In genomic region chr11:87126281-87126823, GRCm38 (mm10) we compare ENCODE assay signal across 8 mouse cellular contexts. TPM values are rescaled to one million over a fixed set of nuclear protein-coding genes. Genes with fewer than 3 reads are reported as not detected.
A peak's percentile ranks its signal among the peaks of the same experiment; 100 is the strongest.
DNase-seq lines count a peak whose midpoint lies in the region; ATAC-seq and TF ChIP-seq lines count a peak whose summit lies in the region.

No protein-coding gene starts in this region.

- peak overlapping the region; percentile 79 for H3K9ac ChIP-seq in heart, embryonic 11.5 days (ENCODE audit: low read depth, low read length)
- peak overlapping the region; percentile 75 for H3K9ac ChIP-seq in ES-E14 (ENCODE audit: insufficient read depth, low read depth, low read length, poor library complexity, severe bottlenecking)
- H3K9ac ChIP-seq in heart, embryonic 14.5 days (ENCODE audit: low read length) = peak overlapping the region; percentile 89

- peak overlapping the region; percentile 71 for H3K4me2 ChIP-seq in heart, embryonic 11.5 days
- peak overlapping the region; percentile 79 for H3K4me2 ChIP-seq in heart, embryonic 14.5 days (ENCODE audit: low read length)

- intact Hi-C loops in heart, postnatal 25 days (cut with DNase I) = loop anchor here (2.0 kb wide), 1 partner anchor 18 kb away; the partner anchor contains the start of genes Prr11 and Ska2

- 2% methylated on average over 12 of the region's 12 CpGs for WGBS in heart, embryonic 11.5 days (ENCODE audit: insufficient replicate concordance)
- WGBS in heart, embryonic 14.5 days = 1% methylated on average over 12 of the region's 12 CpGs
- 11% methylated on average over 11 of the region's 12 CpGs for WGBS in macrophage (ENCODE audit: missing documents)

- no peak for DNase-seq in heart, postnatal 25 days (ENCODE audit: low spot score)
- DNase-seq in ES-E14 (ENCODE audit: low read depth, low spot score) = no peak
- DNase-seq in right cerebral cortex, postnatal 25 days = no peak
- no peak for DNase-seq in thymus, postnatal 0 days (ENCODE audit: low spot score)
- no peak for DNase-seq in adrenal gland, adult 8-10 months

- H3K27me3 ChIP-seq in heart, embryonic 11.5 days (ENCODE audit: control insufficient read depth, insufficient read depth, low read length) = no peaks in the 10 kb centered on the region
- no peaks in the 10 kb centered on the region for H3K27me3 ChIP-seq in heart, embryonic 14.5 days (ENCODE audit: control insufficient read depth, insufficient read depth, low read length)

- H3K9me3 ChIP-seq in heart, embryonic 11.5 days (replicated peaks; ENCODE audit: control insufficient read depth, low read length) = no peaks in the 10 kb centered on the region
- no peaks in the 10 kb centered on the region for H3K9me3 ChIP-seq in ES-E14 (ENCODE audit: control insufficient read depth, insufficient read depth, low read depth, low read length)
- no peaks in the 10 kb centered on the region for H3K9me3 ChIP-seq in heart, embryonic 14.5 days (ENCODE audit: control insufficient read depth, low read length)

- H3K79me2 ChIP-seq in macrophage (ENCODE audit: inconsistent target) = peaks cover 20% of the 10 kb centered on the region

- H3K4me3 ChIP-seq in heart, embryonic 11.5 days (ENCODE audit: low read depth, low read length) = peak overlapping the region; percentile 79
- H3K4me3 ChIP-seq in ES-E14 (ENCODE audit: insufficient read depth in 1 of 2, low read depth in 1 of 2, low read length in 2 of 2, poor library complexity in 1 of 2, severe bottlenecking in 1 of 2) = peak overlapping the region; percentile 87 to 99
- H3K4me3 ChIP-seq in heart, embryonic 14.5 days (ENCODE audit: control insufficient read depth in 1 of 2, insufficient read depth in 1 of 2, low read depth in 1 of 2, low read length in 2 of 2) = peak overlapping the region; percentile 91 to 96
- peak overlapping the region; percentile 51 for H3K4me3 ChIP-seq in macrophage (ENCODE audit: inconsistent target)

- peaks cover 19% of the 10 kb centered on the region for H3K36me3 ChIP-seq in heart, embryonic 11.5 days (ENCODE audit: control insufficient read depth, insufficient read depth, low read length)
- H3K36me3 ChIP-seq in ES-E14 (ENCODE audit: control insufficient read depth, insufficient read depth, low read length, poor library complexity, severe bottlenecking) = peaks cover 19% of the 10 kb centered on the region
- H3K36me3 ChIP-seq in heart, embryonic 14.5 days (ENCODE audit: control insufficient read depth, insufficient read depth, low read length) = peaks cover 52% of the 10 kb centered on the region
- H3K36me3 ChIP-seq in macrophage (ENCODE audit: inconsistent target) = no peaks in the 10 kb centered on the region

- in situ Hi-C loops in ES-E14 (cut with MboI; ENCODE audit: low sequenced_read_pairs in 2 of 2, unreplicated experiment in 2 of 2) = no loop called here

- ATAC-seq in heart, embryonic 11.5 days (replicated peaks; ENCODE audit: insufficient number of reproducible peaks, low FRiP score, low TSS enrichment) = no peak
- ATAC-seq in heart, embryonic 14.5 days (ENCODE audit: insufficient number of reproducible peaks, insufficient read depth, low FRiP score, low read depth) = no peak

- H3K27ac ChIP-seq in heart, embryonic 11.5 days (ENCODE audit: low read depth, low read length) = peak overlapping the region; percentile 84
- peak overlapping the region; percentile 45; the same call in 1 of the 2 replicates for H3K27ac ChIP-seq in ES-E14 (ENCODE audit: insufficient read depth, low read depth, low read length, poor library complexity, severe bottlenecking)
- H3K27ac ChIP-seq in heart, embryonic 14.5 days (replicated peaks in 1 of 2; ENCODE audit: control insufficient read depth in 1 of 2, insufficient read depth in 1 of 2, low read depth in 2 of 2, low read length in 2 of 2) = peak overlapping the region; percentile 86 to 87
- H3K27ac ChIP-seq in macrophage = peak overlapping the region; percentile 28; the same call in 1 of the 2 replicates

- peaks cover 4% of the 10 kb centered on the region; the same call in 1 of the 2 replicates for H3K4me1 ChIP-seq in heart, embryonic 11.5 days (ENCODE audit: control insufficient read depth, insufficient read depth, low read length)
- H3K4me1 ChIP-seq in ES-E14 (ENCODE audit: control insufficient read depth in 2 of 2, insufficient read depth in 2 of 2, low read length in 2 of 2, poor library complexity in 1 of 2) = peaks cover 0 to 4% of the 10 kb centered on the region in 2 experiments; a peak in 1 of 4 replicates
- H3K4me1 ChIP-seq in heart, embryonic 14.5 days (ENCODE audit: control insufficient read depth in 2 of 2, insufficient read depth in 2 of 2, low read length in 2 of 2) = peaks cover 4 to 11% of the 10 kb centered on the region in 2 experiments; a peak in 1 of 4 replicates

TF ChIP-seq in ES-E14, 5 proteins besides CTCF, POLR2A, EP300 and RAD21 (continues in another document):
- peak; percentile 89 for TF ChIP-seq ZNF384 (IDR thresholded peaks at IDR 0.05; ENCODE audit: low read depth, low read length)

RNA-seq across cellular contexts. Expression of gene Trim37, which starts 0.5 kb away (rescaled TPM):
- 23.2 and 24.5 TPM in 2 replicates for polyA plus RNA-seq in heart, embryonic 11.5 days (2014; fragmentation: Nextera tagmentation; extraction: Ambion mirVana)
- total RNA-seq in heart, postnatal 25 days (2021) = 1 to 10 TPM; 6.9 to 7.5 TPM
- 36.9 and 39.2 TPM in 2 replicates for total RNA-seq in ES-E14 (2012; rRNA removed)
- 18.5 and 21.3 TPM in 2 replicates for polyA plus RNA-seq in heart, embryonic 14.5 days (2014; fragmentation: Nextera tagmentation; extraction: Ambion mirVana)
- 10 to 100 TPM in 19 of 26 experiments, 1 to 10 TPM in 7; 4.7 to 40.5 (median 23.8) TPM for total RNA-seq in macrophage (2018; cell fraction: chromatin; rRNA removed)
- 10 to 100 TPM in 21 of 26 experiments, 1 to 10 TPM in 5; 7.3 to 17.2 (median 12.3) TPM for total RNA-seq in macrophage (2018; cell fraction: cytosol; rRNA removed)
- total RNA-seq in macrophage (2018; cell fraction: nucleus; rRNA removed) = 10 to 100 TPM in 16 of 26 experiments, 1 to 10 TPM in 10; 3.8 to 35.5 (median 15.8) TPM
- 10.6 to 15.1 TPM (median 15.0 TPM) in 3 replicates for polyA plus RNA-seq in macrophage (2018)
- 26.4 and 27.1 TPM in 2 replicates for polyA plus RNA-seq in thymus, postnatal 0 days (2015; fragmentation: Nextera tagmentation; extraction: Ambion mirVana)
- total RNA-seq in adrenal gland, adult 8-10 months (2022) = 10 to 100 TPM; 14.0 to 23.2 (median 15.7) TPM

RNA-seq across cellular contexts. Expression of gene Ska2, which starts 17.3 kb away (rescaled TPM):
- 74.8 and 81.0 TPM in 2 replicates for polyA plus RNA-seq in heart, embryonic 11.5 days (2014; fragmentation: Nextera tagmentation; extraction: Ambion mirVana)
- total RNA-seq in heart, postnatal 25 days (2021) = 10 to 100 TPM; 12.8 to 14.6 TPM
- total RNA-seq in ES-E14 (2012; rRNA removed) = 9.2 and 17.2 TPM in 2 replicates
- polyA plus RNA-seq in heart, embryonic 14.5 days (2014; fragmentation: Nextera tagmentation; extraction: Ambion mirVana) = 61.1 and 65.3 TPM in 2 replicates
- 10 to 100 TPM in 1 of 26 experiments, 1 to 10 TPM in 17, under 1 TPM in 6, not detected in 2; 0.37 to 16.2 (median 3.0) TPM for total RNA-seq in macrophage (2018; cell fraction: chromatin; rRNA removed)
- total RNA-seq in macrophage (2018; cell fraction: cytosol; rRNA removed) = 1 to 10 TPM in 25 of 26 experiments, under 1 TPM in 1; 0.91 to 5.1 (median 3.6) TPM
- 10 to 100 TPM in 1 of 26 experiments, 1 to 10 TPM in 21, under 1 TPM in 4; 0.58 to 12.4 (median 2.1) TPM for total RNA-seq in macrophage (2018; cell fraction: nucleus; rRNA removed)
- 2.1 to 6.6 TPM (median 6.6 TPM) in 3 replicates for polyA plus RNA-seq in macrophage (2018)
- polyA plus RNA-seq in thymus, postnatal 0 days (2015; fragmentation: Nextera tagmentation; extraction: Ambion mirVana) = 59.6 and 59.7 TPM in 2 replicates
- 1 to 10 TPM; 5.0 to 9.3 (median 7.2) TPM for total RNA-seq in adrenal gland, adult 8-10 months (2022)

RNA-seq across cellular contexts. Expression of gene Prr11, which starts 17.8 kb away (rescaled TPM):
- polyA plus RNA-seq in heart, embryonic 11.5 days (2014; fragmentation: Nextera tagmentation; extraction: Ambion mirVana) = 12.4 and 14.4 TPM in 2 replicates
- total RNA-seq in heart, postnatal 25 days (2021) = under 1 TPM; 0.55 to 0.70 TPM
- 7.3 and 9.6 TPM in 2 replicates for total RNA-seq in ES-E14 (2012; rRNA removed)
- 7.5 and 8.0 TPM in 2 replicates for polyA plus RNA-seq in heart, embryonic 14.5 days (2014; fragmentation: Nextera tagmentation; extraction: Ambion mirVana)
- total RNA-seq in macrophage (2018; cell fraction: chromatin; rRNA removed) = 1 to 10 TPM in 8 of 26 experiments, under 1 TPM in 15, not detected in 3; 0.15 to 3.9 (median 0.74) TPM
- 1 to 10 TPM in 19 of 26 experiments, under 1 TPM in 7; 0.65 to 3.6 (median 1.5) TPM for total RNA-seq in macrophage (2018; cell fraction: cytosol; rRNA removed)
- 1 to 10 TPM in 8 of 26 experiments, under 1 TPM in 18; 0.29 to 4.9 (median 0.69) TPM for total RNA-seq in macrophage (2018; cell fraction: nucleus; rRNA removed)
- polyA plus RNA-seq in macrophage (2018) = 0.32 to 6.0 TPM (median 3.3 TPM) in 3 replicates
- 5.6 and 5.8 TPM in 2 replicates for polyA plus RNA-seq in thymus, postnatal 0 days (2015; fragmentation: Nextera tagmentation; extraction: Ambion mirVana)
- total RNA-seq in adrenal gland, adult 8-10 months (2022) = 1 to 10 TPM in 3 of 4 experiments, under 1 TPM in 1; 0.75 to 1.3 (median 1.2) TPM

RNA-seq across cellular contexts. Expression of gene Smg8, which starts 39.8 kb away (rescaled TPM):
- polyA plus RNA-seq in heart, embryonic 11.5 days (2014; fragmentation: Nextera tagmentation; extraction: Ambion mirVana) = 18.7 and 19.4 TPM in 2 replicates
- total RNA-seq in heart, postnatal 25 days (2021) = 1 to 10 TPM; 7.9 to 8.7 TPM
- total RNA-seq in ES-E14 (2012; rRNA removed) = 30.9 and 33.5 TPM in 2 replicates
- polyA plus RNA-seq in heart, embryonic 14.5 days (2014; fragmentation: Nextera tagmentation; extraction: Ambion mirVana) = 12.9 and 14.0 TPM in 2 replicates
- 10 to 100 TPM in 18 of 26 experiments, 1 to 10 TPM in 8; 3.6 to 17.7 (median 10.9) TPM for total RNA-seq in macrophage (2018; cell fraction: chromatin; rRNA removed)
- 10 to 100 TPM; 14.2 to 21.3 (median 18.2) TPM for total RNA-seq in macrophage (2018; cell fraction: cytosol; rRNA removed)
- 10 to 100 TPM in 22 of 26 experiments, 1 to 10 TPM in 4; 7.1 to 23.5 (median 16.2) TPM for total RNA-seq in macrophage (2018; cell fraction: nucleus; rRNA removed)
- 14.8 to 16.3 TPM (median 15.4 TPM) in 3 replicates for polyA plus RNA-seq in macrophage (2018)
- polyA plus RNA-seq in thymus, postnatal 0 days (2015; fragmentation: Nextera tagmentation; extraction: Ambion mirVana) = 17.1 and 17.9 TPM in 2 replicates
- total RNA-seq in adrenal gland, adult 8-10 months (2022) = 10 to 100 TPM; 16.1 to 21.1 (median 19.1) TPM

RNA-seq across cellular contexts. Expression of gene Gdpd1, which starts 52.5 kb away (rescaled TPM):
- 20.6 and 28.5 TPM in 2 replicates for polyA plus RNA-seq in heart, embryonic 11.5 days (2014; fragmentation: Nextera tagmentation; extraction: Ambion mirVana)
- 10 to 100 TPM; 11.6 to 12.2 TPM for total RNA-seq in heart, postnatal 25 days (2021)
- total RNA-seq in ES-E14 (2012; rRNA removed) = 2.6 and 5.0 TPM in 2 replicates
- polyA plus RNA-seq in heart, embryonic 14.5 days (2014; fragmentation: Nextera tagmentation; extraction: Ambion mirVana) = 28.6 and 30.1 TPM in 2 replicates
- total RNA-seq in macrophage (2018; cell fraction: chromatin; rRNA removed) = 10 to 100 TPM in 7 of 26 experiments, 1 to 10 TPM in 19; 2.7 to 14.2 (median 7.3) TPM
- total RNA-seq in macrophage (2018; cell fraction: cytosol; rRNA removed) = 10 to 100 TPM; 34.8 to 65.9 (median 48.5) TPM
- 10 to 100 TPM in 25 of 26 experiments, 1 to 10 TPM in 1; 9.8 to 44.6 (median 27.6) TPM for total RNA-seq in macrophage (2018; cell fraction: nucleus; rRNA removed)
- polyA plus RNA-seq in macrophage (2018) = 27.9 to 70.5 TPM (median 53.3 TPM) in 3 replicates
- polyA plus RNA-seq in thymus, postnatal 0 days (2015; fragmentation: Nextera tagmentation; extraction: Ambion mirVana) = 12.6 and 14.6 TPM in 2 replicates
- total RNA-seq in adrenal gland, adult 8-10 months (2022) = 10 to 100 TPM in 2 of 4 experiments, 1 to 10 TPM in 2; 5.6 to 10.1 (median 7.8) TPM

Comparison
In these comparisons a context has a peak if more than half of its experiments do, and no peak if none do; other contexts are left out.
1. H3K27ac ChIP-seq: peak in every context shown above with its lines; median percentile 86 in heart, embryonic 14.5 days; 84 in heart, embryonic 11.5 days; 45 in ES-E14; 28 in macrophage.